ENCODE assay signal across 20 mouse cellular contexts in the genomic region with DNA sequence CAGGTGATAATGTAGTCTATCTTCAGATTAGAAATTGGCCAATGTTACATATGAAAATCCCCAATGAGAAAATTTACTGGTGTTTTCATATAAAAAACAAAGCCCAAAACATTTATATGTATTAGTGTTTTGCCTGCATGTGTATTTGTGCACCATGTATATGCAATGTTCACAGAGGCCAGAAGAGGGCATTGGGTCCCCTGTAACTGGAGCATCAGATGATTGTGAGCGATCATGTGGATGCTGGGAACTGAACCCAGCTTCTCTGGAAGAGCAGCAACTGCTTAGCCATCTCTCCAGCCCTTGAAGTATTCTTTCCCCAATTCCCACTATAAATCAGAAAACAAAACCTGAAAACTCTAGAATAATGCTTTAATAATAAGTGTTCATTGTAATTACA.
DNase-seq lines count a peak whose midpoint lies in the region; ATAC-seq and TF ChIP-seq lines count a peak whose summit lies in the region.
"Had no signal": no experiment of that assay in that cellular context is flagged by ENCODE, and none has a peak within 500 bp of the region (broad histone marks: within the 10 kb centered on the region; RNA-seq: fewer than 3 reads in every experiment).

No protein-coding gene starts in this region.

- ATAC-seq in intestine, postnatal 0 days: no peak
- ATAC-seq in intestine, embryonic 16.5 days: no peak
- no peak for ATAC-seq in lung, postnatal 0 days
- ATAC-seq in stomach, postnatal 0 days (ENCODE audit: low FRiP score, low TSS enrichment): no peak
- ATAC-seq: forebrain, embryonic 15.5 days; hindbrain, postnatal 0 days; midbrain, embryonic 16.5 days had no signal

- no peak overlapping the region for H3K27ac ChIP-seq in intestine, postnatal 0 days (ENCODE audit: low read depth, low read length)
- no peak overlapping the region for H3K27ac ChIP-seq in intestine, embryonic 16.5 days (ENCODE audit: low read length)
- H3K27ac ChIP-seq in lung, postnatal 0 days (ENCODE audit: low read length): no peak overlapping the region
- H3K27ac ChIP-seq in stomach, postnatal 0 days (replicated peaks): no peak overlapping the region
- H3K27ac ChIP-seq: embryonic facial prominence, embryonic 15.5 days; forebrain, embryonic 15.5 days; hindbrain, postnatal 0 days; limb, embryonic 12.5 days; macrophage had no signal

- no peak overlapping the region for H3K4me2 ChIP-seq in intestine, postnatal 0 days (replicated peaks; ENCODE audit: low read depth)
- no peak overlapping the region for H3K4me2 ChIP-seq in intestine, embryonic 16.5 days (ENCODE audit: low read depth, low read length)
- H3K4me2 ChIP-seq in lung, postnatal 0 days (replicated peaks; ENCODE audit: low read depth, low read length): no peak overlapping the region
- no peak overlapping the region for H3K4me2 ChIP-seq in stomach, postnatal 0 days (replicated peaks; ENCODE audit: low read depth)
- H3K4me2 ChIP-seq: embryonic facial prominence, embryonic 15.5 days; forebrain, embryonic 15.5 days; limb, embryonic 12.5 days; liver, embryonic 11.5 days had no signal

- no peak overlapping the region for H3K4me3 ChIP-seq in intestine, postnatal 0 days (ENCODE audit: low read depth, low read length)
- H3K4me3 ChIP-seq in intestine, embryonic 16.5 days (ENCODE audit: low read length): no peak overlapping the region
- H3K4me3 ChIP-seq in lung, postnatal 0 days (ENCODE audit: low read depth, low read length): no peak overlapping the region
- H3K4me3 ChIP-seq in stomach, postnatal 0 days (ENCODE audit: low read depth, low read length): no peak overlapping the region
- H3K4me3 ChIP-seq: embryonic facial prominence, embryonic 15.5 days; forebrain, embryonic 15.5 days; limb, embryonic 12.5 days had no signal

- no peaks in the 10 kb centered on the region for H3K9me3 ChIP-seq in intestine, postnatal 0 days (ENCODE audit: control insufficient read depth)
- H3K9me3 ChIP-seq in intestine, embryonic 16.5 days (ENCODE audit: control insufficient read depth, low read length): no peaks in the 10 kb centered on the region
- H3K9me3 ChIP-seq in lung, postnatal 0 days (ENCODE audit: low read length): no peaks in the 10 kb centered on the region
- no peaks in the 10 kb centered on the region for H3K9me3 ChIP-seq in stomach, postnatal 0 days (ENCODE audit: control insufficient read depth, low read length)
- H3K9me3 ChIP-seq: embryonic facial prominence, embryonic 15.5 days; forebrain, embryonic 15.5 days had no signal

- peak; percentile 32 for TF ChIP-seq CTCF in intestine, postnatal 0 days (IDR thresholded peaks at IDR 0.05; ENCODE audit: low read depth)
- 0 out of 2 replicates have a peak, but pooled peaks have one; percentile 26 for TF ChIP-seq CTCF in lung, postnatal 0 days (IDR thresholded peaks at IDR 0.05)
- peak; percentile 43 for TF ChIP-seq CTCF in stomach, postnatal 0 days (IDR thresholded peaks at IDR 0.05; ENCODE audit: low read depth)

- TF ChIP-seq EP300 in lung, postnatal 0 days (IDR thresholded peaks at IDR 0.05): no peak
- no peak for TF ChIP-seq EP300 in stomach, postnatal 0 days (optimal IDR thresholded peaks at IDR 0.05)

- H3K9ac ChIP-seq in intestine, postnatal 0 days (ENCODE audit: low read depth, low read length): no peak overlapping the region
- H3K9ac ChIP-seq in intestine, embryonic 16.5 days (ENCODE audit: low read depth, low read length): no peak overlapping the region
- H3K9ac ChIP-seq in lung, postnatal 0 days (replicated peaks; ENCODE audit: low read depth): no peak overlapping the region
- H3K9ac ChIP-seq in stomach, postnatal 0 days (ENCODE audit: low read length): no peak overlapping the region
- H3K9ac ChIP-seq: embryonic facial prominence, embryonic 15.5 days; forebrain, embryonic 15.5 days; limb, embryonic 12.5 days had no signal

- DNase-seq in lung, postnatal 0 days (ENCODE audit: low spot score): no peak
- no peak for DNase-seq in lung, postnatal 10 days
- peak; percentile 55 for DNase-seq in ES-CJ7 (ENCODE audit: low read depth, low spot score)
- no peak for DNase-seq in stomach, postnatal 0 days (ENCODE audit: low spot score)
- DNase-seq in spleen, postnatal 14 days (ENCODE audit: low spot score in 2 of 2): no peak
- DNase-seq: adrenal gland, postnatal 14 days; cerebellum, adult 8-10 months; gastrocnemius, postnatal 25 days; kidney, adult 11 months; kidney, postnatal 14 days; lung, adult 2 months had no signal

- WGBS in intestine, postnatal 0 days: 100% methylated on average over 1 of the region's 1 CpGs
- WGBS in intestine, embryonic 16.5 days: 84% methylated on average over 1 of the region's 1 CpGs
- WGBS in lung, postnatal 0 days: 86% methylated on average over 1 of the region's 1 CpGs
- 94% methylated on average over 1 of the region's 1 CpGs for WGBS in stomach, postnatal 0 days

- H3K27me3 ChIP-seq in intestine, postnatal 0 days (replicated peaks; ENCODE audit: control insufficient read depth, insufficient read depth, low read length): no peaks in the 10 kb centered on the region
- H3K27me3 ChIP-seq in intestine, embryonic 16.5 days (replicated peaks; ENCODE audit: control insufficient read depth, insufficient read depth, low read length): no peaks in the 10 kb centered on the region
- H3K27me3 ChIP-seq in lung, postnatal 0 days (replicated peaks; ENCODE audit: insufficient read depth, low read length): no peaks in the 10 kb centered on the region
- H3K27me3 ChIP-seq in stomach, postnatal 0 days (ENCODE audit: control insufficient read depth, insufficient read depth, low read length): no peaks in the 10 kb centered on the region
- H3K27me3 ChIP-seq: embryonic facial prominence, embryonic 15.5 days; forebrain, embryonic 15.5 days; limb, embryonic 12.5 days had no signal

- H3K36me3 ChIP-seq in intestine, postnatal 0 days (ENCODE audit: control insufficient read depth, insufficient read depth): no peaks in the 10 kb centered on the region
- H3K36me3 ChIP-seq in intestine, embryonic 16.5 days (ENCODE audit: control insufficient read depth, insufficient read depth, low read length): no peaks in the 10 kb centered on the region
- no peaks in the 10 kb centered on the region for H3K36me3 ChIP-seq in lung, postnatal 0 days (ENCODE audit: insufficient read depth, low read length)
- no peaks in the 10 kb centered on the region for H3K36me3 ChIP-seq in stomach, postnatal 0 days (ENCODE audit: control insufficient read depth, insufficient read depth, low read length)
- H3K36me3 ChIP-seq: embryonic facial prominence, embryonic 15.5 days; forebrain, embryonic 15.5 days; limb, embryonic 12.5 days had no signal

- no peaks in the 10 kb centered on the region for H3K4me1 ChIP-seq in intestine, postnatal 0 days (replicated peaks; ENCODE audit: control insufficient read depth, insufficient read depth, low read length)
- H3K4me1 ChIP-seq in intestine, embryonic 16.5 days (ENCODE audit: control insufficient read depth, insufficient read depth, low read length): no peaks in the 10 kb centered on the region
- no peaks in the 10 kb centered on the region for H3K4me1 ChIP-seq in lung, postnatal 0 days (ENCODE audit: insufficient read depth, low read depth, low read length)
- no peaks in the 10 kb centered on the region for H3K4me1 ChIP-seq in stomach, postnatal 0 days (replicated peaks; ENCODE audit: control insufficient read depth, insufficient read depth)
- H3K4me1 ChIP-seq: embryonic facial prominence, embryonic 15.5 days; forebrain, embryonic 15.5 days had no signal
